Mouse (Mus musculus): ENCODE results near the gene Lrguk.
A peak's percentile ranks its signal among the peaks of the same experiment; 100 is the strongest.

Gene Lrguk

GRCm38 (mm10) chr6:34176111-34176863 lies 147.0 kb downstream of the Lrguk start:
- no peak for DNase-seq (ENCODE audit: low spot score)

- peak; percentile 93 for DNase-seq (ENCODE audit: low spot score)
Observed at GRCm38 (mm10) chr6:34176864-34177247, 147.6 kb downstream of the Lrguk start, which contains the start of gene Slc35b4. Slc35b4 (minus strand) TSS chr6:34177111.

GRCm38 (mm10) chr6:34179007-34179406 lies 149.8 kb downstream of the Lrguk start:
- DNase-seq (ENCODE audit: low spot score) = no peak

DNA sequence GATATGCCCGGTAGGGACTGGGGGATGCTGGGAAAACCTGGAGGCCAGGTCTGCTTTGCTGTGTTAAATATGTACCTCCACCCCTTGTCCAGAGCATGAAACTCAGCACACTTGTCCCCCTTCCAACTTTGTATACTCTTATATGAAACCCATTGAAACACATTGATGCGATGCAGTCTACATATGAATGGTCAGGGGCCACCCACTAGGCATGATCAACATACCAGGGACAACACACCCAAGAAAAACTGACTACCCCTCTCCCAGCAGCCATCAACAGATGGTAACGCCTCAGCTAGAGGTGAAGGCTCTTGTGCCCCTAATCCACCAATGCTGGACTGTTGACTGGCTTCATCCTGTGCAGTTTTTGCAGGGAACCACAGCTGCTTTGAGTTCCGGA lies 150.7 kb downstream of the Lrguk start:
- DNase-seq (ENCODE audit: low spot score) = no peak

- no peak for DNase-seq (ENCODE audit: low spot score)
Observed at GRCm38 (mm10) chr6:34181961-34182360, 152.7 kb downstream of the Lrguk start.

DNA sequence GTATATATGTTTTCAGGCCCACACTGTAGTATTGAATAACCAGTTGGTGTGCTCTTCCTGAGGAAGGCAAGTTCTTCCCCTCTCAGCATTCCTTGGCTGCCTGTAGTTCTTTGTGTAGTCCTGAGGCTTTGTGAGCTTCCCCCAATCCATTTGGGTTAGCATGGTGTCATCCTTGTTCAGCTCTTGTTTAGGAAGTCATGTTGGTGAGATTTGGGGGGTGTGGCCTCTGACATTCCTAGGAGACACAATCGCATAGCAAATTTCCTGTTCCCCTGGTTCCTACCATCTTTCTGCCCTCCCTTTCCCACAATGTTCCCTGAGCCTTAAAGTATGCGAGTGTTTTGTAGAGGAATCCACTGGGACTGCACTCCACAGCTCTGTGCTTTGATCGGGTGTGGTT lies 154.1 kb downstream of the Lrguk start:
- no peak for DNase-seq (ENCODE audit: low spot score)
